Mouse (Mus musculus): ENCODE data around the gene Raver1.

- TF ChIP-seq CTCF (IDR thresholded peaks at IDR 0.05; ENCODE audit: insufficient read depth, low read length) (no peak), POLR2A (IDR thresholded peaks at IDR 0.05; ENCODE audit: borderline replicate concordance, extremely low read depth, low read depth, low read length) (no peak)
These were observed 1.6 kb upstream of the Raver1 start for GRCm38 (mm10) chr9:21093423-21093822.

Data from lung, adult 2 months (tissue).